Mouse (Mus musculus) limb, embryonic 11.5 days (tissue): ENCODE results near the gene Tmem44. TPM values are rescaled to one million over a fixed set of nuclear protein-coding genes. Genes with fewer than 3 reads are reported as not detected.

Source experiments
- ATAC-seq: fragments of 200-750 bp; cut with Nextera tagmentation; 2 replicates; pipeline ENCODE4 v1.8.0; 2017; ENCODE audit warnings: low read depth; ENCODE audit not compliant: insufficient number of reproducible peaks, low FRiP score, low TSS enrichment
- DNase-seq: peaks from one replicate; pipeline ENCODE4 v3.0.0-alpha.2; 2015; ENCODE audit warnings: low spot score
- H3K27ac ChIP-seq: fragments of 300-500 bp; sonication (generic); replicated peaks from 2 replicates; pipeline ENCODE4 v1.5.1; 2014; ENCODE audit warnings: low read depth, mild to moderate bottlenecking, low read length
- H3K27me3 ChIP-seq: fragments of 300-500 bp; sonication (generic); 2 replicates; pipeline ENCODE4 v1.6.1; 2014; ENCODE audit warnings: mild to moderate bottlenecking, low read length, mixed read lengths; ENCODE audit not compliant: control insufficient read depth, insufficient read depth
- H3K36me3 ChIP-seq: fragments of 300-500 bp; sonication (generic); 2 replicates; pipeline ENCODE4 v1.6.1; 2014; ENCODE audit warnings: mild to moderate bottlenecking, low read length, moderate library complexity, mixed read lengths; ENCODE audit not compliant: control insufficient read depth, insufficient read depth
- H3K4me1 ChIP-seq: fragments of 300-500 bp; sonication (generic); 2 replicates; pipeline ENCODE4 v1.6.1; 2014; ENCODE audit warnings: low read length, mixed read lengths; ENCODE audit not compliant: control insufficient read depth, insufficient read depth
- H3K4me2 ChIP-seq: fragments of 300-500 bp; sonication (generic); 2 replicates; pipeline ENCODE4 v1.6.1; 2014; ENCODE audit warnings: low read depth, mild to moderate bottlenecking, moderate library complexity; ENCODE audit not compliant: severe bottlenecking
- H3K4me3 ChIP-seq: fragments of 300-500 bp; sonication (generic); 2 replicates; pipeline ENCODE4 v1.5.1; 2014; ENCODE audit warnings: low read depth, low read length
- H3K9ac ChIP-seq: fragments of 300-500 bp; sonication (generic); 2 replicates; pipeline ENCODE4 v1.6.1; 2014; ENCODE audit warnings: mild to moderate bottlenecking, low read length
- H3K9me3 ChIP-seq: fragments of 300-500 bp; sonication (generic); 2 replicates; pipeline ENCODE4 v1.6.1; 2016; ENCODE audit warnings: low read length; ENCODE audit not compliant: control insufficient read depth
- WGBS: fragments of 180-500 bp; shearing (Covaris S2); extraction: QIAGEN DNeasy Blood & Tissue Kit; methylation state at CpG from one replicate; pipeline ENCODE4 v1.1.7; 2014; 5-methylcytosine and 5-hydroxymethylcytosine counted together
- polyA plus RNA-seq: library from polyadenylated mRNA; unstranded; fragments of >200 nt; fragmentation: Nextera tagmentation; extraction: Ambion mirVana; gene quantifications from 2 replicates; pipeline ENCODE4 v1.2.1, GENCODE M21; 2014

Tmem44 gene
- polyA plus RNA-seq, 1 experiment from 2014 or later: 20.9 TPM

DNA sequence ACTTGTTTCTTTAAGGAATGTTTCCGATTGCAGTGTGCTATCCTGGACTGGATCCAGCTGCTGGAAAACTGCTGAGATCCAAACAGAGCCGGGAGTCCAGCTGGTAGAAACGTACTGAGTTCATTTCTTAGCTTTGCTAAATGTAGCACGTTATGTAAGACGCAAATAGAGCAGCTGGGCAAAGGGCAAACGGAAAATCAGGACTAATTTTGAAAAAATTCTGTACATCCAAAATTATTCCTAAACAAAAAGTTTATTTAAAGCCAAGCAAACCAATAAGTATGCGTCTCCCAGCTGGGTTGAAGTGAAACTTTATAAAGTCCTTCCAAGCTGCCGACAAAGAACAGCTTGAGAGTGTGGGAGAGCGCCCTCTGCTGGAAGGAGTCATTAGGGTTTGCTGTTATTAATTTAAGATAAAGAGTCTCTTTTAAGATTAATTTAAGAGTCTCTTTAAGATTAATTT lies 30.2 kb downstream of the Tmem44 start:
- WGBS: 34% methylated on average over 9 of the region's 9 CpGs
- Histone ChIP-seq H3K27me3 (no peaks in the 10 kb centered on the region), H3K9ac (no peak overlapping the region), H3K4me3 (no peak overlapping the region), H3K4me1 (no peaks in the 10 kb centered on the region), H3K36me3 (no peaks in the 10 kb centered on the region), H3K4me2 (no peak overlapping the region), H3K27ac (no peak overlapping the region), H3K9me3 (no peaks in the 10 kb centered on the region)
- ATAC-seq: no peak
- DNase-seq: peak; percentile 83

DNA sequence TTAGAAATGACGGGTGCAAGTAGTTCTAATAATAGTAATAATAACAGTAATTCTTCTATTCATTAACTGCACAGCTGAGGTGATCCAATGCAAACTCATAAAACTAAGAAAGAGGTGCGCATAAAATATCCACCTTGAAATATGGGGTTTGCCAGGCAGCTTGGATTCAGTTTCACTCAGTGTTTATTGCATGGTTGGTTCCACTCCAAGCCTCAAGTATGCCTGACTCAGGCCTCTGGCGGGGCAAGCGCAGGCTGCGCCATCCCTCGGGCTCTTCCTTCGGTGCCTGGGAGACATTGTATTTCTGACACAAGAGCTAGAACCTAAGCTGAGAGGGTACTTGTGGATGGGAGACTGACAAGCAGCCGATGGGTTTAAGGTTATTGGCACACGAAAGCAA lies 32.0 kb downstream of the Tmem44 start:
- ATAC-seq: no peak

DNA sequence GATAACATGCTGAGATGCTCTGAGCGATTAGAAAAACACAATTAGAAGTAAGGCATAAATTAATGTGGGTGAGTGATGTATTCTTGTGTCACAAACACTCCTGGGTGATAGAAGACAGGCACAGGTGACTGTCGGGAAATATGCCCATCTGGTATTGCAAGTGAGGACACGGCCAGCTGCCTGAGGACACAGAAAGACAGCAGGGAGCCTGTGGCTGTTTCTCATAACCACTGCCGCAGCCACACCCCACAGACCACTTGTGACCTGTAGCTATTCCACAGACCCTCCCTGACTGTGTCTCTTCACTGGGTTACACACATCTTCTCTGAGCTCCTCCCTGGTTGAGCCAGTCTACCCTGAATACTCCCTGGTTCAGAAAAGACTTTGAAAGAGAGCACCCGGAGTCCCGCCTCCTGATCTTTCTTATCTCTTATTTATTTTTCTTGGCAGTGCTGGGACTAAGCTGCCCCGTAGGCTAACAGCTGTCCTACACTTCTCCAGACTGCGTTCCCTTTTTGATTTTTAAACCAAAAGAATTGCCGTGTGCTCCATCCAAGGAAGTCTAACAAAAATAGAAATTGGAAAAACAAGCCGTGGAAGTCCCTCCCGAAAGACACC lies 32.9 kb downstream of the Tmem44 start:
- DNase-seq (no peak), ATAC-seq (no peak)
- no peak overlapping the region for H3K27ac ChIP-seq
- peaks cover 2% of the 10 kb centered on the region; the same call in 1 of the 2 replicates for H3K4me1 ChIP-seq
- no peaks in the 10 kb centered on the region for H3K9me3 ChIP-seq
- no peaks in the 10 kb centered on the region for H3K27me3 ChIP-seq
- WGBS: 59% methylated on average over 11 of the region's 11 CpGs
- no peak overlapping the region for H3K4me3 ChIP-seq
- no peaks in the 10 kb centered on the region for H3K36me3 ChIP-seq
- H3K4me2 ChIP-seq: no peak overlapping the region
- no peak overlapping the region for H3K9ac ChIP-seq

More for the DNA sequence above, 32.0 kb downstream of the Tmem44 start:
- Histone ChIP-seq H3K4me2 (no peak overlapping the region), H3K27me3 (no peaks in the 10 kb centered on the region), H3K4me1 (no peaks in the 10 kb centered on the region), H3K36me3 (no peaks in the 10 kb centered on the region), H3K27ac (no peak overlapping the region), H3K4me3 (no peak overlapping the region), H3K9ac (no peak overlapping the region), H3K9me3 (no peaks in the 10 kb centered on the region)
- DNase-seq: no peak
- 83% methylated on average over 9 of the region's 9 CpGs for WGBS

DNA sequence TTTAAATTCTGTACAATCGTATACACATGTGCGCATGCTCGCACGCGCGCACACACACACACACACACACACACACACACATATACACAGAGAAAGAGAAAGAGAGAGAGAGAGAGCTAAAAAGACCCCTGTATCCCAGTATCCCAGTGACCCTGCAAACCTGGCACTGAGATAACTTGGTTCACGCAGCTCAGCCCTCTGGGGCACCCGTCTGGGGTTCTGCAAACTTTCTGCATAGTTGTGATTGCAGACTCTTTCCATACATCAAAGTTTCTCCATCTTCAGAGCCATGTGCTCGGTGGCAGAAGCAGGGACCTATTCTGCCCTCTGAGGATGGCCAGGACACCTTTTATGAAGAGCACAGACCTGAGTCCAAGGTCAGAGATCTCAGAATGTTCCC lies 33.6 kb downstream of the Tmem44 start:
- H3K9me3 ChIP-seq: no peaks in the 10 kb centered on the region
- H3K27ac ChIP-seq: no peak overlapping the region
- H3K4me1 ChIP-seq: peaks cover 6% of the 10 kb centered on the region; the same call in 1 of the 2 replicates
- DNase-seq: no peak
- H3K4me3 ChIP-seq: no peak overlapping the region
- no peaks in the 10 kb centered on the region for H3K36me3 ChIP-seq
- no peak overlapping the region for H3K4me2 ChIP-seq
- H3K27me3 ChIP-seq: no peaks in the 10 kb centered on the region
- 90% methylated on average over 9 of the region's 9 CpGs for WGBS
- ATAC-seq: no peak
- no peak overlapping the region for H3K9ac ChIP-seq

DNA sequence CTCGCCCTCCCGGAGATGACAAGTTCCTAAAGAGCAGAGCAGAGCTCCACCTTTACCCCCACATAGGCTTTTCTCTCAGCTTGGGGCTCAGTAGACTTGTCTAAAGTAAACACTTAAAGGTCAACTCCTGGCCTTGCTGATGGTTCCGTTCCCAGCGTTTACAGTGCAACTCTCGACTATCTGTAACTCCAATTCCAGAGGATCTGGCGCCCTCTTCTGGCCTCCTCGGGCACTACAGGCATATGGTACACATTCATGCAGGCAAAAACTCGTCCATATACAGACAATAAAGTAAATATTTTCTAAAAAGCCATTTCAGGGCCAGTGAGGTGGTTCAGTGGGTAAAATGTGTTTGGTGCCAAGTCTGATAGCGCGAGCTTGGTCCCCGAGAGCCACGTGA lies 35.2 kb downstream of the Tmem44 start:
- Histone ChIP-seq H3K4me3 (no peak overlapping the region), H3K27me3 (no peaks in the 10 kb centered on the region), H3K9ac (no peak overlapping the region), H3K4me2 (no peak overlapping the region), H3K4me1 (peaks cover 11% of the 10 kb centered on the region), H3K9me3 (no peaks in the 10 kb centered on the region), H3K36me3 (no peaks in the 10 kb centered on the region), H3K27ac (no peak overlapping the region)
- DNase-seq: peak; percentile 52
- WGBS: 61% methylated on average over 12 of the region's 12 CpGs
- no peak for ATAC-seq

GRCm38 (mm10) chr16:30513050-30514024 lies 37.3 kb downstream of the Tmem44 start:
- ATAC-seq: no peak
- DNase-seq: no peak
- no peaks in the 10 kb centered on the region for H3K36me3 ChIP-seq

DNA sequence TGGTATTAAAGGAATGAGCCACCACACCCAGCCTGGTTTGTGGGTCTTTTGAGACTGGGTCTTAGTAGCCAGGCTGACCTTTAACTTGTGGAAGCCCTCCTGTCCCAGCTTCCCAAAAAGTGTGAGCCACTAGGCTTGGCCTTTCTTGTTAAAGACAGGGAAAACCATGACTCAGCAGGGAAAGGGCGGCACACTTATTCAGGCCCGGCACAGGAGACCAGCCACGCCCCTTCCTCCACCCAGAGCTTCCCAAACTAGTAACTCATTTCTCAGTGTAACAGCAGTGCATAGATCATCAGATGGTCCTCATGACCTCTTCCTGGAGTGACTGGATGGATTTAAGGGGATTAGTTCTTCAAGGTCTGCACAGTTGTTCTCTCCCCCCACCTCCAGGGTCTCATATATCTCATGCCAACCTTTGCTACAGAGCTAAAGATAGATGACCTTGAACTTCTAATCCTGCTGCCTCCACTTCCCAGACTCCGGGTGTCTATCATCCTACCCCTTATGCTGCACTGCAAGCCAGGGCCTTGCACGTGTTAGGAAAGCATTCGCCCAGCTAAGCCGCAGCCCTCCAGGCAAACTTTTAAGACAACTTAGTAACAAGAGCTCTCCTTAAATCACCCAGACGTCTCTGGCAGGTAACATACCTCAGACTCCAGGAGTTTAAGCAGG lies 38.1 kb downstream of the Tmem44 start:
- ATAC-seq: peak; percentile 59

More at GRCm38 (mm10) chr16:30513050-30514024, 37.3 kb downstream of the Tmem44 start:
- no peaks in the 10 kb centered on the region for H3K27me3 ChIP-seq
- H3K4me2 ChIP-seq: no peak overlapping the region
- H3K4me1 ChIP-seq: peaks cover 12% of the 10 kb centered on the region
- no peak overlapping the region for H3K9ac ChIP-seq
- H3K27ac ChIP-seq: no peak overlapping the region
- no peak overlapping the region for H3K4me3 ChIP-seq
- no peaks in the 10 kb centered on the region for H3K9me3 ChIP-seq
- WGBS: 83% methylated on average over 20 of the region's 20 CpGs

More for the DNA sequence above, 38.1 kb downstream of the Tmem44 start:
- no peak overlapping the region for H3K27ac ChIP-seq
- H3K9ac ChIP-seq: no peak overlapping the region
- peak; percentile 43 for DNase-seq
- peaks cover 12% of the 10 kb centered on the region for H3K4me1 ChIP-seq
- H3K27me3 ChIP-seq: no peaks in the 10 kb centered on the region
- H3K36me3 ChIP-seq: no peaks in the 10 kb centered on the region
- 37% methylated on average over 8 of the region's 8 CpGs for WGBS
- H3K4me2 ChIP-seq: no peak overlapping the region
- H3K9me3 ChIP-seq: no peaks in the 10 kb centered on the region
- no peak overlapping the region for H3K4me3 ChIP-seq
